Mouse (Mus musculus): Measurements from ENCODE around the gene Sars2.

Sars2 gene

DNA sequence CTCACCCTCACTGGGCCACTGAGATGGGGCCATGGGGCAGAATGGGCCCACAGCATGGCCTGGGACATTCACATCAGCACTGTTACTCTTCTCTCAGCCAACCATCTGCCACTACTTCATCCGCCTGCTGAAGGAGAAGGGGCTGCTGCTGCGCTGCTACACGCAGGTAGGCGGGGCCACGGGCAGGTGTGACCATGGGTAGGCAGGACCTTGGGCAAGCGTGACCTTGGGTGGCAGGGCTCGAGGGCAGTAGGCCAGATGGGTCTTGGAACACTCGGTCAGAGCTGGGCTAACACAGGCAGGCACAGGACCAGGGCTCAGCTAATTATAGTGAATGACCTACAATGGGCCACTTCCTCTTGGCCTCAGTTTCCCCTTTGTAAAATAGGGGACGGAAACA, 37.0 kb downstream of the Sars2 start:
- DNase-seq (ENCODE audit: low read depth, low spot score) = no peak

GRCm38 (mm10) chr7:28780067-28780658, 38.4 kb downstream of the Sars2 start:
- peak; percentile 75 for DNase-seq (ENCODE audit: low read depth, low spot score)

DNA sequence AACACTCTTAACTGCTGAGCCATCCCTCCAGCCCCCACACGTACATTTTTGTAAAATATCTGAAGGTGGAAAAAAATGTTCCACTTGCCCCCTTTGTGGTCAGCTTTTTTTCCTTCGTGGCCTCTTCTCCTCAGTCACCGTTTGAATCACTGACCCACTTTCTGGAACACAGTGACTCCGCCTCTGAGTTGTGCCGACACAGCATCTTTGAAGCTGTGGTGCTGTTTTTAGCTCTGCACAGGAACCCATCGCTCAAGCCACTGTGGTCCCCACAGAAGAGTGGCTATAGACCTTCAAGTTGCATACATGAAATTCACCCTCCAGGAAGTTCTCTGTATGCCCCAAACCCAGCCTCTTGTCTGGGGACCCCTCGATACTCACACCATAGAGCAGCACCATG, 39.1 kb downstream of the Sars2 start:
- no peak for DNase-seq (ENCODE audit: low read depth, low spot score)

DNA sequence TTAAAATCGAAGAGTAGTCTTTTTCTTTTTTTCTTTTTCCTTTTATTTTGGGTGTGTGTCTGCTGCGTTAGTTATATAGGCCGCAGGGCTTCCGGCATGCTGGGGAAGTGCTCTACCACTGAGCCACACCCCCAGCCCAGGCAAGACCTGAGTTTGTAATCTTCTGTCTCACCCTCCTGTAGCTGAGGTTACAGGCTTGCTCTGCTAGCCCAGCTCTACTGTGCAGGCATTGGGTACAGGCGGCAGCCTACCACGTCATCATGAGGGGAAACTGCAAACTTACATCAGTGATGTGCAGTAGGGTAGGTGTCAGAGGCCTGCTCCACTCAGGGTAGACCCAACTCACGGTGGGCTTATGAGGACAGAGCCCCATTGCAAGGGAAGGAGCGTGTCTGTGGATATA, 39.5 kb downstream of the Sars2 start:
- DNase-seq (ENCODE audit: low read depth, low spot score) = no peak

- no peak for DNase-seq (ENCODE audit: low read depth, low spot score)
These were observed 43.4 kb downstream of the Sars2 start for GRCm38 (mm10) chr7:28785161-28785560.

DNA sequence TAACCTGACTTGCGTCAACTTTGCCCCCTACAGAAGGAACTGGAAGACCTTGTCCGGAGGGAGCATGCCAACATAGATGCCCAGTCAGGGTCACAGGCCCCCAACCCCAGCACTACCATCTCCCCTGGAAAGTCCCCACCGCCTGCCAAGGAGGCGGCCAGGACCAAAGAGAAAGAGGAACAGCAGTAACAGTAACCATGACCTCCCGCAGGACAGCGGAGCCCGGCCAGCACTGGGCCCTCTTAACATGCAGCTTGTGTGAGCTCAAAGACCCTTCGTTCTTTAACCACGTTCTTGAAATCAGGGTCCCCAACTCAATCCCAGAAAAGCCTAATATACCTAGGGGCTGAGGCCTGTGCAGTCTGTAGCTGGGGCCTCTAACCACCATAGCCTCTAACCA, 46.1 kb downstream of the Sars2 start:
- no peak for DNase-seq (ENCODE audit: low read depth, low spot score)

DNA sequence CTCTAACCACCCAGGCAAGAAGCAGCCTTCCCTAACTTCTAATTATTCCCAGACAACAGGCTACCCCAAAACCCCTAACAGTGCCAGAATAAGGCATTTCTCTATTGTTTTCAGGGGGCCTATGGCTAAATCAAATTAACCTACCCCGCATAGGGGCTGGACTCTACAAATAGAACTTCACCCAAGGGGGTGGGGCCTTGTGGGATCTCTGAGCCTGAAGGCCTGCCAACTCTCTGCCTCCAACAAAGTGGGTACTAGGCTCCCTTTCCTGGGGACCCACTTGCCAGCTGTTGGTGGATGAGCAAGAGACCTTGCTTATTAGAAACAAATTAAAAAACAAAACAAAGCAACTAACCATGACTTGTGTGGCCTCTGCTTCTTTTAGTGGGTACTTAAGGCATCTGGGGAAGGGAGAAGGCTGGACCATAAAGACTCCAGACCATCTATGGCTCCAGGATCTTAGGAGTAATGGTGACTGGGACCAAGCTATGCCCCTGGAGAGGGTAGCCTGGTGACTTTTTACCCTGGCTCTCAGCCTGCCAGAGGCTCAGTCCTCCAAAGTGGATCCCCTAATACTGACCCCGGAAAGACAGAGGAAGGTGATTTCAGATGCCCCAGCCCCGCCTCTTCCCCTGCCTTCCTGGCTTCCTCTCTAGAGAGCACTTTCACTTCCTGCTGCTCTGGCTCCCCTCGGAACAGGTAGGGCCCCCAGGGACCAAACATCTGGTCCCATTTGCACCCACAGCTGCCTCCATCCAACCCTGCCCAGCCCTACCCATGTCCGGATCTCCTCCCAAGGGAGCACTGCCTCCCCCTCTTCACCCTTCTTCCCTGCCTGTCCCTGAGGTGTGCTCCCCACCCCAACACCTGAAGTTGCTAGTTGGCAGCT, 46.8 kb downstream of the Sars2 start, which contains the start of gene Rinl:
Rinl (plus strand) TSS at position 663 of the 889 bp plus-strand sequence.
- no peak for DNase-seq (ENCODE audit: low read depth, low spot score)

DNA sequence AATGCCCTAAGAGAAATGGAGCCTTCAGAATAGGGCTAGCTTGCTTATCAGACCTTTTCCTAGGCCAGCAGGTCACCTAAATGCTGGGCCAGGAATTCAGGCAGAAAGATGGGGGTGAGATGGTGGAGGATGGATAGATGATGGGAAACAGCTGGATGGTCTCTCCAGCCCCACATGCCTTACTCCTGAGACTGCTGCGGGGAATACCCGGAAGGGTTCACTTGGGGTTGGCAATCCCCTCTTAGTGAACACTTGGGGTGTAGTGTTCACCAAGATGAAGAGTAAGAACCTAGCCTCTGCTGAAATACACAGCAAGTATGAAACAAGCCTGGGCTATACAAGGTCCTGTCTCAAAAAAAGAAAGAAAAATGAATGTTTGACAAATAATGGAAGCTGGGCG, 47.4 kb downstream of the Sars2 start:
- DNase-seq (ENCODE audit: low read depth, low spot score) = no peak

DNA sequence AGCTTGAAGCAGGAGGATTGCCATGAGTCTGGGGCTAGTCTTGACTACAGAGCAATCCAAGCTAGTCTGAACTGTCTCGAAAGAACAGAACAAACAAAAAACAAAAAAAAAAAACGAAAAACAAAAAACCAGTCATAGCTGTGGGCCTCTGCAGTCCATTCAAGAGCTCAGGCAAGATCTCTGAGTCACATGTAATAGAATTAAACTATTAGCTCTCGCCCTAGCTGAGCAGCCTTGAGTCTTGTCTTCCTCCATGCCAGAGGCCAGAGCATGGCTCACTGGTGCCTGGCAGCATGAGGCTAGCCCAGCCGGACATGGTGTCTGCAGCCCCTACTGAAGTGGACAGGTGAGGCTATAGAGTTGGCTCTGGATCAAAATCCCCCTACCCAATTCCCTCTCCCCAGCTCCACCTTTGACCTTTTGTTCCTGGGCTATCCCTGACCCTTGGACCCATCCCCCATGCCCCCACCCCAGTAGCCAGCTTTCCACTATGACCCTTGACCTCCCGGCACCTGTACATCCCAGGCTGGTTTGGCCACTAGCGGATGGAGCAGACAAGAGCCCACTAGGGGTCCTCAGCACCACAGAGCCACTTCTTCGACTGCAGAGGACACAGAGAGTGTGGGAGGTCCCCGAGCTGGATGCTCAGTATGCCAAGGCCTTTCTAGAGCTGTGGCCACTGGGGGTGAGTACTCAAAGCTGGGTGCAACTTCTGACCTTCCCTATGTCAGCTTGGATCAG, 48.4 kb downstream of the Sars2 start:
- DNase-seq (ENCODE audit: low read depth, low spot score) = no peak

GRCm38 (mm10) chr7:28791706-28792105, 49.9 kb downstream of the Sars2 start:
- no peak for DNase-seq (ENCODE audit: low read depth, low spot score)

DNA sequence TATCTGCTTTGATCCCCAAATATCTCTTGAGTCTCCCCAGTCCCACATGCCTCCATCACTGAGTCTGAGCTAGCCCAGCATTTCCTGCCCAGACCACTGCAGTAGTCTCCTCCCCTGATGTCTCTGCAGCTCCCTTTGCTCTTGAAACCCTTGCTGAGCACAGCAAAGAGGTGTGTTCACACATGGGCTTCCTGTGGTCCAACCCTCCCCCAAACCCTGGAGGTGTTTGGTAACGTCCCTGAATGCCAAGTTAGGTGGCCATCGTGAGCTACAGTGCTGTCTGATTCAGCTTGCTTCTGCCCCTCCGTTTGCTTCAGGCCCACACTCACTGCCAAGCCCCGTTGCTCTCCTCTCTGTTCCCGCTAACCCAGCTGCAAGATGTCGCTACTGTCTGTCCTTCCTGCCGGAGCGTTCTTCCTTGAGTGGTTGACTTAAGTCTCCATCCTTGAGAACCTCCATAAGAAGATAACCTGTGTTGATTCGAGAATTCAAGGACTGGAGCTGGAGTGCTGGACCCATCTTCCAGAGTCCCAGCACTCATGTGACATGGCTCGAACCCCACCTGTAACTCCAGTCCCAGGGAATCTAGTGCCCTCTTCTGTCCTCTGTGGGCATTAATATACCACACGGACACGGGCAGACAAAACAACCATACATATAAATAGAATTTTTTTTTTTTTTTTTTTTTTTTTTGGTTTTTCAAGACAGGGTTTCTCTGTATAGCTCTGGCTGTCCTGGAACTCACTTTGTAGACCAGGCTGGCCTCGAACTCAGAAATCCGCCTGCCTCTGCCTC, 50.8 kb downstream of the Sars2 start:
- no peak for DNase-seq (ENCODE audit: low read depth, low spot score)

DNA sequence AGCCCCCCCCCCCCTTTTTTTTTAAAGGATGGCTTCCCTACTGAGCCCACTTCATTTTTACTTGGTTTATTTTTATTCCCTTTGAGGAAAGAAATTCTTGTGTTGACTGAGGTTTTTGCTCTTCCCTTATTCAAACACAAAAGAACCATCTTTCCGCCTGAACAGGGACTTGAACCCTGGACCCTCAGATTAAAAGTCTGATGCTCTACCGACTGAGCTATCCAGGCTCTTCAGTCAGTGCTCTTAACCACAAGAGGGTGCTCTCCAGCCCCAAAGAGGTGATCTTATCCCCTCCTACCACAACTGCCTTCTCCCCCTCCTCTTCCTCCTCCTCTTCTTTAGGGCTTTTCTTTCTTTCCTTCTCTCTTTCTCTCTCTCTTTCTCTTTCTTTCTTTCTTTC, 52.0 kb downstream of the Sars2 start:
- DNase-seq (ENCODE audit: low read depth, low spot score) = no peak

DNA sequence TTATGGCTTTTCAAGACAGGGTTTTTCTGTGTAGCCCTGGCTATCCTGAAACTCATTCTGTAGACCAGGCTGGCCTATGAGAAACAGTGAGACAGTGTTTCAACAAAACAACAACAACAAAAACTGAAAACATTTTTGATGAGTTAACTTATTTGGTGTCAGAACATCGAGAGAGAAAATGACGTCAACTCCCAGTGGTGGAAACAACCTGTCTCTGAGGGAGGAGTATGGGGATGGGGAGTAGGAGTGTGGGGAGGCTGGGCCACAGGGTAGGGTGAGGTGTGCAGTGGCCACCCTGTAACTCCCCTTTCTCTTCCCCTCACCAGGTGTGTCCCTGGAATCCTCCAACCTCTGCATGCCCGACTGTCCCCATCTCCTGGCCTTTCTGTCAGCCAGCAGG, 52.7 kb downstream of the Sars2 start:
- DNase-seq (ENCODE audit: low read depth, low spot score) = no peak

DNA sequence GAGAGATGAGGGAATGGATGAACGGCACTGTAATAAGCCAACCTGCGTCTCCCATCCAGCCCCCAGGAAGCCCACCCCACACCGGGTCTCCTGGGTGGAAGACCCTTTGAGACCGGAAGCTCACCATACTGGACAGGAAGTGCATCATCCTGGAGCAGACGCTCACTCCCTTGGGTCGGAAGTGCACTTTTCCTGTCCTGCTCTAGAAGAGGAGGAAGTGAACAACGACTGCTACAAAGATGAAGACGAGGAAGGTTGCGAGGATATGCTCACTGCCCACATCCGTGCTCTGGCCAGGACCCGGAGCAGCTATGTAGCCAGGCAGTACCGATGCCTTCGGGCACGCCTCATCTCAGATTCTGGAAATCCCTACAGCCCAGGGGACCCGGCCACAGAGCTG, 54.0 kb downstream of the Sars2 start:
- DNase-seq (ENCODE audit: low read depth, low spot score) = no peak

DNA sequence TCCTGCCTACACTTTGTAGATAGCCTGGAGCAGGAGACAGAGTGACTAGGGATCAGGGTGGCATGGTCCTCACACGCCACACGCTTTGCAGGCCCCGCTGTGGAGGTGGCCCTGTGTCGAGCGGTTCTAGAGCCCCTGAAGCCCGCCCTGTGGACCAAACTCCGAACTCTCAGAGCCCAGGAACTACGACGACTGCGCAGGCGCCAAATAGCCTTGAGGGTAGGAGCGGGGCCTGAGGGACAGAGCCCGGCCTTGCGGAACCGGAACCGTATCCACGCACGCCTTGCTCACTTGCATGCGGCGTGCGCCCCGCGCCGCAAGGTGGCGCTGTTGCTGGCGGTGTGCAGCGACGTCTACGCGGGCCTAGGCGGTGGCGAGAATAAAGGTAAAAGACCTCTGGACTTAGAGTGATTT, 54.8 kb downstream of the Sars2 start:
- DNase-seq (ENCODE audit: low read depth, low spot score) = peak; percentile 65

DNA sequence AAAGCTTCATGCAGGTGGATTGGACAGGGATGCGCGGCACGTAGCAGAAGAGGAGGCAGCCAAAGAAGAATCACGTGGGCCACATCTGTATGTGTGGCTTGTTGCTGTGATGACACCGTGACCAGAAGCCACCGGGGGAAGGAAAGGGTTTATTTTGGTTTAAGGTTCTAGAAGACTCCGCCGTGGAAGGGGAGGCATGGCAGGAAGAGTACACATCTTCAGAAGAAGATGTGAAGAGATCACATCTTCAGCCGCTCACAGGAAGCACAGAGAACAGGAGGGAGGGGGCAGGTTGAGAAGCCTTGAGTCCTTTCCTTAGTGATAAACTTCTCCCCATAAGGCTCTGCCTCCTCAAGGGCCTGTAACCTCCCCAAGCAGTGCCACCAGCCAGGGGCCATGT, 58.2 kb downstream of the Sars2 start:
- DNase-seq (ENCODE audit: low read depth, low spot score) = no peak

- no peak for DNase-seq (ENCODE audit: low read depth, low spot score)
These were observed 59.7 kb downstream of the Sars2 start for GRCm38 (mm10) chr7:28801451-28801850.

GRCm38 (mm10) chr7:28801901-28802670, 60.3 kb downstream of the Sars2 start:
- no peak for DNase-seq (ENCODE audit: low read depth, low spot score)

- DNase-seq (ENCODE audit: low read depth, low spot score) = no peak
These were observed 61.2 kb downstream of the Sars2 start for GRCm38 (mm10) chr7:28802846-28803588.
